Mouse (Mus musculus): ENCODE measurements around the gene Lrrc56.
A peak's percentile ranks its signal among the peaks of the same experiment; 100 is the strongest.

The Lrrc56 gene

GRCm38 (mm10) chr7:141193948-141194347 lies at the start of gene Lrrc56, which contains the start of gene Hras:
Lrrc56 (plus strand) TSS chr7:141194157.
Hras (minus strand) TSS chr7:141194005.
- peak; percentile 98 to 99 for DNase-seq (ENCODE audit: low spot score in 2 of 2)

GRCm38 (mm10) chr7:141144650-141145049 lies 49.3 kb upstream of the Lrrc56 start:
- no peak for DNase-seq (ENCODE audit: low spot score in 2 of 2)

GRCm38 (mm10) chr7:141145403-141145802 lies 48.6 kb upstream of the Lrrc56 start:
- no peak for DNase-seq (ENCODE audit: low spot score in 2 of 2)

- peak in 1 of 2 experiments; percentile 47 for DNase-seq (ENCODE audit: low spot score in 2 of 2)
Observed at GRCm38 (mm10) chr7:141146043-141146595, 47.8 kb upstream of the Lrrc56 start.

- DNase-seq (ENCODE audit: low spot score in 2 of 2): no peak
Observed at GRCm38 (mm10) chr7:141147044-141147443, 46.9 kb upstream of the Lrrc56 start.

GRCm38 (mm10) chr7:141148639-141149038 lies 45.3 kb upstream of the Lrrc56 start:
- no peak for DNase-seq (ENCODE audit: low spot score in 2 of 2)

- peak in 1 of 2 experiments; percentile 21 for DNase-seq (ENCODE audit: low spot score in 2 of 2)
Observed at GRCm38 (mm10) chr7:141155362-141155761, 38.6 kb upstream of the Lrrc56 start.

- DNase-seq (ENCODE audit: low spot score in 2 of 2): no peak
Observed at GRCm38 (mm10) chr7:141164397-141164796, 29.6 kb upstream of the Lrrc56 start.

GRCm38 (mm10) chr7:141164850-141165249 lies 29.1 kb upstream of the Lrrc56 start:
- DNase-seq (ENCODE audit: low spot score in 2 of 2): no peak

GRCm38 (mm10) chr7:141167901-141168517 lies 25.9 kb upstream of the Lrrc56 start:
- DNase-seq (ENCODE audit: low spot score in 2 of 2): peak in 1 of 2 experiments; percentile 62

- peak; percentile 67 to 80 for DNase-seq (ENCODE audit: low spot score in 2 of 2)
Observed at GRCm38 (mm10) chr7:141168518-141168953, 25.4 kb upstream of the Lrrc56 start.

GRCm38 (mm10) chr7:141169300-141169699 lies 24.7 kb upstream of the Lrrc56 start:
- no peak for DNase-seq (ENCODE audit: low spot score in 2 of 2)

GRCm38 (mm10) chr7:141169866-141170265 lies 24.1 kb upstream of the Lrrc56 start:
- no peak for DNase-seq (ENCODE audit: low spot score in 2 of 2)

- DNase-seq (ENCODE audit: low spot score in 2 of 2): peak; percentile 85 to 92
Observed at GRCm38 (mm10) chr7:141172116-141173006, 21.6 kb upstream of the Lrrc56 start, which contains the start of gene Rnh1. Rnh1 (minus strand) TSS chr7:141172857.

GRCm38 (mm10) chr7:141173323-141173850 lies 20.6 kb upstream of the Lrrc56 start:
- no peak for DNase-seq (ENCODE audit: low spot score in 2 of 2)

GRCm38 (mm10) chr7:141175068-141175467 lies 18.9 kb upstream of the Lrrc56 start:
- DNase-seq (ENCODE audit: low spot score in 2 of 2): no peak

- peak; percentile 79 to 92 for DNase-seq (ENCODE audit: low spot score in 2 of 2)
Observed at GRCm38 (mm10) chr7:141176173-141176572, 17.8 kb upstream of the Lrrc56 start.

- no peak for DNase-seq (ENCODE audit: low spot score in 2 of 2)
Observed at GRCm38 (mm10) chr7:141188194-141188593, 5.8 kb upstream of the Lrrc56 start.

- no peak for DNase-seq (ENCODE audit: low spot score in 2 of 2)
Observed at GRCm38 (mm10) chr7:141188733-141189132, 5.2 kb upstream of the Lrrc56 start.

- no peak for DNase-seq (ENCODE audit: low spot score in 2 of 2)
Observed at GRCm38 (mm10) chr7:141190220-141190619, 3.7 kb upstream of the Lrrc56 start.

- peak in 1 of 2 experiments; percentile 20 for DNase-seq (ENCODE audit: low spot score in 2 of 2)
Observed at GRCm38 (mm10) chr7:141191036-141191435, 2.9 kb upstream of the Lrrc56 start.

All from spleen, postnatal 10 days (tissue).